Mouse (Mus musculus) liver, adult (tissue): ENCODE data around the gene Mab21l3.

Source experiments
- GATA4 ChIP-seq: IDR thresholded peaks from 2 replicates; pipeline ENCODE4 v1.6.1; 2014; ENCODE audit warnings: mild to moderate bottlenecking, low read length; ENCODE audit not compliant: insufficient replicate concordance

Mab21l3 gene

GRCm38 (mm10) chr3:101794666-101795065 is 54.1 kb downstream of the Mab21l3 start:
- no peak for TF ChIP-seq GATA4

- no peak for TF ChIP-seq GATA4
These were observed 54.7 kb downstream of the Mab21l3 start for GRCm38 (mm10) chr3:101794026-101794425.

- TF ChIP-seq GATA4, result no peak
These were observed 56.6 kb downstream of the Mab21l3 start for GRCm38 (mm10) chr3:101792191-101792590.

- no peak for TF ChIP-seq GATA4
These were observed 63.9 kb downstream of the Mab21l3 start for GRCm38 (mm10) chr3:101784768-101785424.

GRCm38 (mm10) chr3:101783793-101784192 is 65.0 kb downstream of the Mab21l3 start:
- no peak for TF ChIP-seq GATA4

- no peak for TF ChIP-seq GATA4
These were observed 67.8 kb downstream of the Mab21l3 start for GRCm38 (mm10) chr3:101780874-101781483.

GRCm38 (mm10) chr3:101778896-101779665 is 69.7 kb downstream of the Mab21l3 start:
- no peak; the same call in 1 of the 2 replicates for TF ChIP-seq GATA4

- TF ChIP-seq GATA4, result no peak
These were observed 73.0 kb downstream of the Mab21l3 start for GRCm38 (mm10) chr3:101775732-101776131.

GRCm38 (mm10) chr3:101770540-101770939 is 78.2 kb downstream of the Mab21l3 start:
- no peak for TF ChIP-seq GATA4

GRCm38 (mm10) chr3:101763566-101763965 is 85.2 kb downstream of the Mab21l3 start:
- no peak for TF ChIP-seq GATA4
